Mouse (Mus musculus): Measurements from ENCODE around the gene H2-K1. TPM values are rescaled to one million over a fixed set of nuclear protein-coding genes. Genes with fewer than 3 reads are reported as not detected.

The H2-K1 gene
- total and polyA plus RNA-seq, 3 experiments: 0.16 to 0.74 TPM; not detected in 1

GRCm38 (mm10) chr17:33958451-33958850 lies 41.7 kb downstream of the H2-K1 start:
- TF ChIP-seq TAL1 (conservative IDR thresholded peaks at IDR 0.05; ENCODE audit: low read depth, low read length): no peak
- TF ChIP-seq GATA2 (IDR thresholded peaks at IDR 0.05; ENCODE audit: borderline replicate concordance, low read depth, low read length): no peak
- TF ChIP-seq POLR2AphosphoS5 (IDR thresholded peaks at IDR 0.05; ENCODE audit: insufficient replicate concordance, low read depth, low read length): no peak
- TF ChIP-seq GATA1 (IDR thresholded peaks at IDR 0.05; ENCODE audit: borderline replicate concordance, low read length): no peak
- TF ChIP-seq CTCF (IDR thresholded peaks at IDR 0.05; ENCODE audit: low read depth, low read length): no peak
- Histone ChIP-seq H3K36me3 (replicated peaks) (peaks cover 80% of the 10 kb centered on the region), H3K9me3 (replicated peaks) (no peaks in the 10 kb centered on the region), H3K4me1 (ENCODE audit: insufficient read depth, low read depth, low read length) (peaks cover 22% of the 10 kb centered on the region), H3K4me3 (ENCODE audit: low read depth, low read length) (no peak overlapping the region), H3K27me3 (ENCODE audit: insufficient read depth, low read length) (no peaks in the 10 kb centered on the region)
- ATAC-seq (ENCODE audit: extremely low read depth, insufficient number of reproducible peaks, low FRiP score, poor library complexity, severe bottlenecking) (no peak), DNase-seq (ENCODE audit: low spot score) (no peak)

GRCm38 (mm10) chr17:33957493-33957892 lies 42.7 kb downstream of the H2-K1 start:
- H3K36me3 ChIP-seq (replicated peaks): peaks cover 80% of the 10 kb centered on the region
- H3K4me1 ChIP-seq (ENCODE audit: insufficient read depth, low read depth, low read length): peaks cover 31% of the 10 kb centered on the region
- H3K9me3 ChIP-seq (replicated peaks): no peaks in the 10 kb centered on the region
- ATAC-seq (ENCODE audit: extremely low read depth, insufficient number of reproducible peaks, low FRiP score, poor library complexity, severe bottlenecking): no peak
- peak overlapping the region; percentile 33; the same call in 1 of the 2 replicates for H3K4me3 ChIP-seq (ENCODE audit: low read depth, low read length)
- no peak for DNase-seq (ENCODE audit: low spot score)
- TF ChIP-seq GATA1 (IDR thresholded peaks at IDR 0.05; ENCODE audit: borderline replicate concordance, low read length) (no peak), CTCF (IDR thresholded peaks at IDR 0.05; ENCODE audit: low read depth, low read length) (no peak), GATA2 (IDR thresholded peaks at IDR 0.05; ENCODE audit: borderline replicate concordance, low read depth, low read length) (no peak), POLR2AphosphoS5 (IDR thresholded peaks at IDR 0.05; ENCODE audit: insufficient replicate concordance, low read depth, low read length) (no peak), TAL1 (conservative IDR thresholded peaks at IDR 0.05; ENCODE audit: low read depth, low read length) (no peak)
- H3K27me3 ChIP-seq (ENCODE audit: insufficient read depth, low read length): no peaks in the 10 kb centered on the region

GRCm38 (mm10) chr17:33956336-33956735 lies 43.8 kb downstream of the H2-K1 start:
- no peaks in the 10 kb centered on the region for H3K9me3 ChIP-seq (replicated peaks)
- TF ChIP-seq TAL1 (conservative IDR thresholded peaks at IDR 0.05; ENCODE audit: low read depth, low read length) (no peak), POLR2AphosphoS5 (IDR thresholded peaks at IDR 0.05; ENCODE audit: insufficient replicate concordance, low read depth, low read length) (no peak), CTCF (IDR thresholded peaks at IDR 0.05; ENCODE audit: low read depth, low read length) (no peak), GATA2 (IDR thresholded peaks at IDR 0.05; ENCODE audit: borderline replicate concordance, low read depth, low read length) (no peak), GATA1 (IDR thresholded peaks at IDR 0.05; ENCODE audit: borderline replicate concordance, low read length) (no peak)
- H3K36me3 ChIP-seq (replicated peaks): peaks cover 80% of the 10 kb centered on the region
- H3K27me3 ChIP-seq (ENCODE audit: insufficient read depth, low read length): no peaks in the 10 kb centered on the region
- H3K4me1 ChIP-seq (ENCODE audit: insufficient read depth, low read depth, low read length): peaks cover 43% of the 10 kb centered on the region
- DNase-seq (ENCODE audit: low spot score) (no peak), ATAC-seq (ENCODE audit: extremely low read depth, insufficient number of reproducible peaks, low FRiP score, poor library complexity, severe bottlenecking) (no peak)
- H3K4me3 ChIP-seq (ENCODE audit: low read depth, low read length): peak overlapping the region; percentile 93

- Histone ChIP-seq H3K36me3 (replicated peaks) (peaks cover 80% of the 10 kb centered on the region), H3K9me3 (replicated peaks) (no peaks in the 10 kb centered on the region), H3K4me1 (ENCODE audit: insufficient read depth, low read depth, low read length) (peaks cover 49% of the 10 kb centered on the region), H3K4me3 (ENCODE audit: low read depth, low read length) (peak within 1 kb of the TSS; percentile 93), H3K27me3 (ENCODE audit: insufficient read depth, low read length) (no peaks in the 10 kb centered on the region)
- DNase-seq (ENCODE audit: low spot score) (peak; percentile 98), ATAC-seq (ENCODE audit: extremely low read depth, insufficient number of reproducible peaks, low FRiP score, poor library complexity, severe bottlenecking) (peak; percentile 77)
- TF ChIP-seq GATA1 (IDR thresholded peaks at IDR 0.05; ENCODE audit: borderline replicate concordance, low read length): no peak
- TF ChIP-seq CTCF (IDR thresholded peaks at IDR 0.05; ENCODE audit: low read depth, low read length): no peak
- no peak for TF ChIP-seq GATA2 (IDR thresholded peaks at IDR 0.05; ENCODE audit: borderline replicate concordance, low read depth, low read length)
- no peak for TF ChIP-seq POLR2AphosphoS5 (IDR thresholded peaks at IDR 0.05; ENCODE audit: insufficient replicate concordance, low read depth, low read length)
- TF ChIP-seq TAL1 (conservative IDR thresholded peaks at IDR 0.05; ENCODE audit: low read depth, low read length): no peak
Measured at GRCm38 (mm10) chr17:33955555-33956214, 44.5 kb downstream of the H2-K1 start, which contains the start of the genes Vps52 and Rps18. Gene Vps52 (plus strand): TSS chr17:33955812. Gene Rps18 (minus strand): TSS chr17:33956001.

GRCm38 (mm10) chr17:33954646-33955554 lies 45.2 kb downstream of the H2-K1 start:
- no peaks in the 10 kb centered on the region for H3K27me3 ChIP-seq (ENCODE audit: insufficient read depth, low read length)
- H3K9me3 ChIP-seq (replicated peaks): no peaks in the 10 kb centered on the region
- peaks cover 81% of the 10 kb centered on the region for H3K36me3 ChIP-seq (replicated peaks)
- no peak for TF ChIP-seq GATA2 (IDR thresholded peaks at IDR 0.05; ENCODE audit: borderline replicate concordance, low read depth, low read length)
- TF ChIP-seq GATA1 (IDR thresholded peaks at IDR 0.05; ENCODE audit: borderline replicate concordance, low read length): no peak
- TF ChIP-seq POLR2AphosphoS5 (IDR thresholded peaks at IDR 0.05; ENCODE audit: insufficient replicate concordance, low read depth, low read length): no peak; the same call in 1 of the 2 replicates
- no peak for TF ChIP-seq CTCF (IDR thresholded peaks at IDR 0.05; ENCODE audit: low read depth, low read length)
- TF ChIP-seq TAL1 (conservative IDR thresholded peaks at IDR 0.05; ENCODE audit: low read depth, low read length): no peak
- H3K4me1 ChIP-seq (ENCODE audit: insufficient read depth, low read depth, low read length): peaks cover 57% of the 10 kb centered on the region
- no peak for ATAC-seq (ENCODE audit: extremely low read depth, insufficient number of reproducible peaks, low FRiP score, poor library complexity, severe bottlenecking)
- DNase-seq (ENCODE audit: low spot score): no peak
- peak overlapping the region; percentile 93 for H3K4me3 ChIP-seq (ENCODE audit: low read depth, low read length)

Data from G1E (cell line).